Mouse (Mus musculus) right cerebral cortex, adult 18-20 months (tissue): Measurements from ENCODE around the gene Fam177a.
"Not testable (repeated sequence)": the region's sequence is repeated elsewhere in the genome, so short reads cannot be mapped to it uniquely, and the experiment has no call there.

ENCODE experiments used
- DNase-seq: peaks from one replicate; pipeline ENCODE4 v3.0.0; 2022; ENCODE audit warnings: mixed read lengths

Gene Fam177a

GRCm38 (mm10) chr12:55124242-55124641, at the start of gene Fam177a:
Fam177a (plus strand) TSS chr12:55124469.
- not testable (repeated sequence) for DNase-seq

GRCm38 (mm10) chr12:55075296-55075695, 49.0 kb upstream of the Fam177a start:
- DNase-seq = no peak

GRCm38 (mm10) chr12:55078706-55079105, 45.6 kb upstream of the Fam177a start:
- DNase-seq = not testable (repeated sequence)

GRCm38 (mm10) chr12:55079726-55080600, 44.3 kb upstream of the Fam177a start, which contains the start of the genes 2700097O09Rik and Srp54a:
2700097O09Rik (minus strand) TSS chr12:55080110.
Srp54a (plus strand) TSS chr12:55080262.
- DNase-seq = peak; percentile 94

GRCm38 (mm10) chr12:55080601-55080942, 43.7 kb upstream of the Fam177a start:
- not testable (repeated sequence) for DNase-seq

- not testable (repeated sequence) for DNase-seq
Observed at GRCm38 (mm10) chr12:55092127-55092526, 32.1 kb upstream of the Fam177a start.

GRCm38 (mm10) chr12:55112616-55113015, 11.7 kb upstream of the Fam177a start:
- not testable (repeated sequence) for DNase-seq

- not testable (repeated sequence) for DNase-seq
Observed at GRCm38 (mm10) chr12:55124731-55125130, 462 bp downstream of the Fam177a start.

- DNase-seq = not testable (repeated sequence)
Observed at GRCm38 (mm10) chr12:55135540-55135939, 11.3 kb downstream of the Fam177a start.

- not testable (repeated sequence) for DNase-seq
Observed at GRCm38 (mm10) chr12:55137859-55138258, 13.6 kb downstream of the Fam177a start.

GRCm38 (mm10) chr12:55154559-55155448, 30.5 kb downstream of the Fam177a start, which contains the start of gene Srp54b:
Srp54b (plus strand) TSS chr12:55155104.
- DNase-seq = not testable (repeated sequence)

GRCm38 (mm10) chr12:55155449-55155783, 31.1 kb downstream of the Fam177a start:
- not testable (repeated sequence) for DNase-seq

- not testable (repeated sequence) for DNase-seq
Observed at GRCm38 (mm10) chr12:55167034-55167557, 42.8 kb downstream of the Fam177a start.

GRCm38 (mm10) chr12:55187686-55188085, 63.4 kb downstream of the Fam177a start:
- DNase-seq = not testable (repeated sequence)

GRCm38 (mm10) chr12:55189127-55189526, 64.9 kb downstream of the Fam177a start:
- DNase-seq = not testable (repeated sequence)
